Mouse (Mus musculus) heart, embryonic 11.5 days (tissue): ENCODE measurements around the gene Bean1. TPM values are rescaled to one million over a fixed set of nuclear protein-coding genes. Genes with fewer than 3 reads are reported as not detected.
A peak's percentile ranks its signal among the peaks of the same experiment; 100 is the strongest.

Experiments
- ATAC-seq: fragments of 200-750 bp; cut with Nextera tagmentation; replicated peaks from 2 replicates; pipeline ENCODE4 v1.8.0; 2017; ENCODE audit warnings: moderate library complexity; ENCODE audit not compliant: insufficient number of reproducible peaks, low FRiP score, low TSS enrichment
- H3K27ac ChIP-seq: fragments of 300-500 bp; sonication (generic); 2 replicates; pipeline ENCODE4 v1.5.1; 2014; ENCODE audit warnings: mild to moderate bottlenecking, low read depth, low read length
- H3K27me3 ChIP-seq: fragments of 300-500 bp; sonication (generic); 2 replicates; pipeline ENCODE4 v1.6.1; 2014; ENCODE audit warnings: mild to moderate bottlenecking, low read length, mixed read lengths; ENCODE audit not compliant: control insufficient read depth, insufficient read depth
- H3K36me3 ChIP-seq: fragments of 300-500 bp; sonication (generic); 2 replicates; pipeline ENCODE4 v1.6.1; 2014; ENCODE audit warnings: mild to moderate bottlenecking, low read length, moderate library complexity, mixed read lengths; ENCODE audit not compliant: control insufficient read depth, insufficient read depth
- H3K4me1 ChIP-seq: fragments of 300-500 bp; sonication (generic); 2 replicates; pipeline ENCODE4 v1.6.1; 2014; ENCODE audit warnings: low read length; ENCODE audit not compliant: control insufficient read depth, insufficient read depth
- H3K4me2 ChIP-seq: fragments of 300-500 bp; sonication (generic); 2 replicates; pipeline ENCODE4 v1.6.1; 2014; ENCODE audit warnings: mild to moderate bottlenecking, moderate library complexity
- H3K4me3 ChIP-seq: fragments of 300-500 bp; sonication (generic); 2 replicates; pipeline ENCODE4 v1.5.1; 2014; ENCODE audit warnings: low read depth, low read length
- H3K9ac ChIP-seq: fragments of 300-500 bp; sonication (generic); 2 replicates; pipeline ENCODE4 v1.6.1; 2014; ENCODE audit warnings: mild to moderate bottlenecking, low read depth, low read length, moderate library complexity
- H3K9me3 ChIP-seq: fragments of 300-500 bp; sonication (generic); replicated peaks from 2 replicates; pipeline ENCODE4 v1.6.1; 2016; ENCODE audit warnings: low read length; ENCODE audit not compliant: control insufficient read depth
- WGBS: fragments of 180-500 bp; shearing (Covaris S2); extraction: QIAGEN DNeasy Blood & Tissue Kit; methylation state at CpG from one replicate; pipeline ENCODE4 v1.1.7; 2014; ENCODE audit not compliant: insufficient replicate concordance; 5-methylcytosine and 5-hydroxymethylcytosine counted together
- polyA plus RNA-seq: library from polyadenylated mRNA; unstranded; fragments of >200 nt; fragmentation: Nextera tagmentation; extraction: Ambion mirVana; gene quantifications from 2 replicates; pipeline ENCODE4 v1.2.1, GENCODE M21; 2014

Gene Bean1
- polyA plus RNA-seq, 1 experiment from 2014 or later: 0.16 TPM

DNA sequence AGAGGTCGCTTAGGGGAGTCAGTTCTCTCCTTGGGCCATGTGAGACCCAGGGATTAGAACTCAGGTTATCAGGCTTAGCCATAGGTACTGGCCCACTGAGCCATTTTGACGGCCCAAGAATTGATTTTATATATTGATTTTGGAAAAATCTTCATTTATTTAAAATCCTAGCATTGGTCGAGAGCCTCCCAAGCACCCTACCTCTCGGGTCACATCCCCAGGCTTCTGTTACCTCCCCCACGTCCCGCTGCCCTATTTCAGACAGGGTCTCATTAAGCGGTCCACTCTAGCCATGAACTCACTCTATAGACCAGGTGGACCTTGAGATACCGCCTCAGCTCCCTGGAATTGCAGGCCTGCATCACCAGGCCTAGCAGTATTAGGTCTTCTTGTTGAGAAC is 35.7 kb upstream of the Bean1 start:
- no peak for ATAC-seq
- WGBS: 82% methylated on average over 8 of the region's 8 CpGs
- H3K9ac ChIP-seq: no peak overlapping the region
- H3K4me2 ChIP-seq: no peak overlapping the region
- no peak overlapping the region for H3K27ac ChIP-seq
- no peak overlapping the region for H3K4me3 ChIP-seq
- no peaks in the 10 kb centered on the region for H3K27me3 ChIP-seq
- H3K9me3 ChIP-seq: no peaks in the 10 kb centered on the region
- no peaks in the 10 kb centered on the region for H3K36me3 ChIP-seq
- no peaks in the 10 kb centered on the region for H3K4me1 ChIP-seq

GRCm38 (mm10) chr8:104136277-104136676 is 34.0 kb upstream of the Bean1 start:
- no peaks in the 10 kb centered on the region for H3K4me1 ChIP-seq
- ATAC-seq: no peak
- no peaks in the 10 kb centered on the region for H3K36me3 ChIP-seq
- WGBS: 77% methylated on average over 3 of the region's 3 CpGs
- H3K27ac ChIP-seq: no peak overlapping the region
- H3K9me3 ChIP-seq: no peaks in the 10 kb centered on the region
- no peak overlapping the region for H3K4me2 ChIP-seq
- H3K9ac ChIP-seq: no peak overlapping the region
- no peaks in the 10 kb centered on the region for H3K27me3 ChIP-seq
- no peak overlapping the region for H3K4me3 ChIP-seq

DNA sequence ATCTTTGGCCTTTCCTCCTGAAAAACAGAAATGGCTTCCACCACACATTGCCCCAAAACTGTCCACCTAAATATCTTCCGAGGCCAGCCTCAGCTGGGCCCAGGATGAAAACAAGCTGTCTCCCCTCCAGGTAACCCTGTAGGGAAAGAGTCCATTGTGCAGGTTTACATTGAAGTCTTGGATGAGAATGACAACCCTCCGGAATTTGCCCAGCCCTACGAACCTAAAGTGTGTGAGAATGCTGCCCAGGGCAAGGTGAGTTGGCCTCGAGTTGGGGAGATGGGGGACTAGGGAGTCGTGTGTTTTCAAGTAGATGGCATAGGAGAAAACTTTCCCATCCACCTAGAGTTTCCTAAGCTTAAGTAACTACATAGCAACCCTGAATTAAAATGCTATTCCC is 32.6 kb upstream of the Bean1 start:
- Histone ChIP-seq H3K9me3 (no peaks in the 10 kb centered on the region), H3K4me1 (no peaks in the 10 kb centered on the region), H3K27ac (no peak overlapping the region), H3K9ac (no peak overlapping the region), H3K4me3 (no peak overlapping the region), H3K36me3 (no peaks in the 10 kb centered on the region), H3K4me2 (no peak overlapping the region), H3K27me3 (no peaks in the 10 kb centered on the region)
- no peak for ATAC-seq
- 78% methylated on average over 5 of the region's 5 CpGs for WGBS

DNA sequence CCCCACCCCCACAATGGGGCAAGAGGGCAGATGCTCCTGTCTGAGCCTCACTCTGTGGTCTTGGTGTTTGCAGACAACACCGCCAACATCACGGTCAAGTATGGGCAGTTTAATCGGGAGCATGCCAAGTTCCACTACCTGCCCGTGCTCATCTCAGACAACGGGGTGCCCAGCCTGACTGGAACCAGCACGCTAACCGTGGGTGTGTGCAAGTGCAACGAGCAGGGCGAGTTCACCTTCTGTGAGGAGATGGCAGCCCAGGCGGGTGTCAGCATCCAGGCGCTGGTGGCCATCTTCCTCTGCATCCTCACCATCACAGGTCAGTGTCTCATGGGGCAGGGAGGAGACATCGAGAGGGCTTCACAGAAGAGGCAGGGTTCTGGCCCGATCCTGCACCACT is 29.6 kb upstream of the Bean1 start:
- Histone ChIP-seq H3K9ac (no peak overlapping the region), H3K4me2 (no peak overlapping the region), H3K27ac (no peak overlapping the region), H3K4me3 (no peak overlapping the region), H3K9me3 (no peaks in the 10 kb centered on the region), H3K27me3 (no peaks in the 10 kb centered on the region), H3K4me1 (no peaks in the 10 kb centered on the region), H3K36me3 (no peaks in the 10 kb centered on the region)
- ATAC-seq: no peak
- 79% methylated on average over 13 of the region's 13 CpGs for WGBS

DNA sequence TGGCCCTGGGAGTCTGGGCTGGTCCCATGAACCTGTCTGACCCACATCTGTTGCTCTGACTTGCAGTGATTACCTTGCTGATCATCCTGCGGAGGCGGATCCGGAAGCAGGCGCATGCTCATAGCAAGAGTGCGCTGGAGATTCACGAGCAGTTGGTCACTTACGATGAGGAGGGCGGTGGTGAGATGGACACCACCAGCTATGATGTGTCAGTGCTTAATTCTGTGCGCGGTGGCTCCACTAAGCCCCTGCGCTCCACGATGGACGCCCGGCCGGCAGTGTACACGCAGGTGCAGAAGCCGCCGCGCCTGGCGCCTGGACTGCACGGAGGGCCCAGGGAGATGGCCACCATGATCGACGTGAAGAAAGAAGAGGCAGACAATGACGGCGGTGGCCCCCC is 27.8 kb upstream of the Bean1 start:
- no peak overlapping the region for H3K9ac ChIP-seq
- H3K9me3 ChIP-seq: no peaks in the 10 kb centered on the region
- no peaks in the 10 kb centered on the region; the same call in 1 of the 2 replicates for H3K4me1 ChIP-seq
- no peak overlapping the region for H3K27ac ChIP-seq
- no peaks in the 10 kb centered on the region for H3K36me3 ChIP-seq
- ATAC-seq: no peak
- H3K4me2 ChIP-seq: no peak overlapping the region
- H3K4me3 ChIP-seq: no peak overlapping the region
- 87% methylated on average over 25 of the region's 25 CpGs for WGBS
- no peaks in the 10 kb centered on the region for H3K27me3 ChIP-seq

DNA sequence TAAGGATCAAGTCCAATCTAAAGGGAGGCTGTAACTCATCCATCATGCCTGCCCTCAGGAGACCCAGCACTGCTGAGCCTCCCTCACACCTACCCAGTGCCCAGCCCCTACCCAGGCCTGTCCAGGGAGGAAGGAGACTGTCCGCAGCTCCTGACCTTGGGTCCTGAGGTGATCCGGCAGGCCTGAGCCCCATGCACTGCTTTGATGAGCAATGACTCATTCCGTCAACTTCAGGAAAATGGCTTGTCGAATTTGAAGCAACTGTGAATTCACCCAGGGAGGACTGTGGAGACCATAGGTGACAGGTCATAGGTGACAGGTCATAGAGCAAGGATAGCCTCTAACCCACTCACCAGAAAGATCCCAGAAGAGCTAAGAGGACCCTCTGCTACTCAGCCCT is 26.9 kb upstream of the Bean1 start:
- no peaks in the 10 kb centered on the region for H3K9me3 ChIP-seq
- no peaks in the 10 kb centered on the region for H3K27me3 ChIP-seq
- WGBS: 68% methylated on average over 4 of the region's 4 CpGs
- no peak overlapping the region for H3K4me3 ChIP-seq
- no peak overlapping the region for H3K9ac ChIP-seq
- H3K4me1 ChIP-seq: no peaks in the 10 kb centered on the region; the same call in 1 of the 2 replicates
- no peak overlapping the region for H3K27ac ChIP-seq
- H3K36me3 ChIP-seq: no peaks in the 10 kb centered on the region
- no peak for ATAC-seq
- no peak overlapping the region for H3K4me2 ChIP-seq

GRCm38 (mm10) chr8:104144434-104145216 is 25.6 kb upstream of the Bean1 start:
- Histone ChIP-seq H3K4me1 (no peaks in the 10 kb centered on the region; the same call in 1 of the 2 replicates), H3K9me3 (no peaks in the 10 kb centered on the region), H3K27ac (no peak overlapping the region), H3K4me2 (no peak overlapping the region), H3K9ac (no peak overlapping the region), H3K4me3 (no peak overlapping the region), H3K27me3 (no peaks in the 10 kb centered on the region), H3K36me3 (no peaks in the 10 kb centered on the region)
- ATAC-seq: no peak
- WGBS: 78% methylated on average over 13 of the region's 13 CpGs

DNA sequence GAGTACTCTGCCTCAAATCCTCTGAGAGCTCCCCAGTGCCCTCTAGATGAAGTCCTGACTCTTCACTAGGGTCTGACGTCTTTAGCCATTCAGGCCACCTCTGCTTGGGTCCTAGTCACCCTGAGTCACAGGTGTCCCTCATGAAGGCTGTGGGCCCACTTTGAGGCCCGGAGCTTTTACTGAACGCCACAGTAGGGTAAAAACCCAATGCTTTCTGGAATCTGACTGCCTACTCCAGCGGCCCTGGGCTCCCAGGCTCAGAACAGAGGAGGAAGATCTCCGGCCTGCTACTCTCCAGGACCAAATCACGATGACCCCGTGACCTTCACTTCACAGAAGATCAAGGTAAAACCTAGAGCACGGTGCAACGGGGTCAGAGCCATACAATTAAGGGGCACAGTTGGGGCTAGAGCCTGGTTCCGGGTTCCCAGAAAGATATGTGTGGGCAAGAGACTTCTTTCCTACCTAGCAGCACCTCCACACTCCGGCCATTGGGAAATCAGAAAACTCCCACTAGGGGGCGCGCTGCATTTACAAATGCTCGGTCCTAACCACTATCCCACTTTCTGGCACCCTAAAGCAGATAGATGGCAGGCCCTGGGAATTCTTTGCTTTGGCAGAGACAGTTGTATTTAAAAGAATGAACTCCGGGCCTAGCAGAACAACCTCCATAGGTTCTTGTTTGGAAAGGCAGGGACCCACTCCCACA is 24.1 kb upstream of the Bean1 start:
- no peak overlapping the region for H3K4me2 ChIP-seq
- no peaks in the 10 kb centered on the region; the same call in 1 of the 2 replicates for H3K4me1 ChIP-seq
- ATAC-seq: 0 out of 2 replicates have a peak, but pooled peaks have one; percentile 50
- H3K36me3 ChIP-seq: no peaks in the 10 kb centered on the region
- H3K9me3 ChIP-seq: no peaks in the 10 kb centered on the region
- WGBS: 31% methylated on average over 15 of the region's 15 CpGs
- no peaks in the 10 kb centered on the region for H3K27me3 ChIP-seq
- no peak overlapping the region for H3K4me3 ChIP-seq
- no peak overlapping the region for H3K9ac ChIP-seq
- H3K27ac ChIP-seq: no peak overlapping the region
